Mouse (Mus musculus) intestine, embryonic 14.5 days (tissue): Measurements from ENCODE around the gene Opn4. TPM values are rescaled to one million over a fixed set of nuclear protein-coding genes. Genes with fewer than 3 reads are reported as not detected.

ENCODE experiments used
- ATAC-seq: fragments of 200-750 bp; cut with Nextera tagmentation; replicated peaks from 2 replicates; pipeline ENCODE4 v1.8.0; 2017; ENCODE audit warnings: low read depth, moderate number of reproducible peaks, moderate TSS enrichment, moderate library complexity; ENCODE audit not compliant: low FRiP score, low TSS enrichment
- DNase-seq: peaks from one replicate; pipeline ENCODE4 v3.0.0-alpha.2; 2018; ENCODE audit warnings: low spot score
- H3K27ac ChIP-seq: fragments of 300-500 bp; sonication (generic); 2 replicates; pipeline ENCODE4 v1.5.1; 2014; ENCODE audit warnings: low read depth, mild to moderate bottlenecking, control low read depth
- H3K27me3 ChIP-seq: fragments of 300-500 bp; sonication (generic); replicated peaks from 2 replicates; pipeline ENCODE4 v1.6.1; 2014; ENCODE audit warnings: low read length, control low read depth; ENCODE audit not compliant: control insufficient read depth, insufficient read depth
- H3K36me3 ChIP-seq: fragments of 300-500 bp; sonication (generic); 2 replicates; pipeline ENCODE4 v1.6.1; 2014; ENCODE audit warnings: low read length, control low read depth; ENCODE audit not compliant: control insufficient read depth, insufficient read depth
- H3K4me1 ChIP-seq: fragments of 300-500 bp; sonication (generic); replicated peaks from 2 replicates; pipeline ENCODE4 v1.6.1; 2014; ENCODE audit warnings: low read length, control low read depth, mixed read lengths; ENCODE audit not compliant: control insufficient read depth, insufficient read depth
- H3K4me2 ChIP-seq: fragments of 300-500 bp; sonication (generic); 2 replicates; pipeline ENCODE4 v1.6.1; 2014; ENCODE audit warnings: low read length
- H3K4me3 ChIP-seq: fragments of 300-500 bp; sonication (generic); 2 replicates; pipeline ENCODE4 v1.5.1; 2014; ENCODE audit warnings: low read depth, low read length, control low read depth, mixed read lengths
- H3K9ac ChIP-seq: fragments of 300-500 bp; sonication (generic); 2 replicates; pipeline ENCODE4 v1.6.1; 2014; ENCODE audit warnings: mild to moderate bottlenecking, low read length
- H3K9me3 ChIP-seq: fragments of 300-500 bp; sonication (generic); 2 replicates; pipeline ENCODE4 v1.6.1; 2016; ENCODE audit warnings: low read length, control low read depth; ENCODE audit not compliant: control insufficient read depth
- WGBS: fragments of 180-500 bp; shearing (Covaris S2); extraction: QIAGEN DNeasy Blood & Tissue Kit; methylation state at CpG from one replicate; pipeline ENCODE4 v1.1.7; 2014; 5-methylcytosine and 5-hydroxymethylcytosine counted together
- polyA plus RNA-seq: library from polyadenylated mRNA; unstranded; fragments of >200 nt; fragmentation: Nextera tagmentation; extraction: Ambion mirVana; gene quantifications from 2 replicates; pipeline ENCODE4 v1.2.1, GENCODE M21; 2014

Gene Opn4
- polyA plus RNA-seq: not detected in 2 replicates

GRCm38 (mm10) chr14:34599941-34600340, at the start of gene Opn4:
Gene Opn4 (minus strand): TSS chr14:34600142.
- DNase-seq (no peak), ATAC-seq (no peak)
- no peak within 1 kb of the TSS for H3K9ac ChIP-seq
- H3K4me3 ChIP-seq: no peak within 1 kb of the TSS
- H3K9me3 ChIP-seq: no peaks in the 10 kb centered on the region
- H3K27me3 ChIP-seq: no peaks in the 10 kb centered on the region
- H3K36me3 ChIP-seq: no peaks in the 10 kb centered on the region
- H3K27ac ChIP-seq: no peak within 1 kb of the TSS
- WGBS: 94% methylated on average over 8 of the region's 8 CpGs
- H3K4me1 ChIP-seq: no peaks in the 10 kb centered on the region
- H3K4me2 ChIP-seq: no peak within 1 kb of the TSS

DNA sequence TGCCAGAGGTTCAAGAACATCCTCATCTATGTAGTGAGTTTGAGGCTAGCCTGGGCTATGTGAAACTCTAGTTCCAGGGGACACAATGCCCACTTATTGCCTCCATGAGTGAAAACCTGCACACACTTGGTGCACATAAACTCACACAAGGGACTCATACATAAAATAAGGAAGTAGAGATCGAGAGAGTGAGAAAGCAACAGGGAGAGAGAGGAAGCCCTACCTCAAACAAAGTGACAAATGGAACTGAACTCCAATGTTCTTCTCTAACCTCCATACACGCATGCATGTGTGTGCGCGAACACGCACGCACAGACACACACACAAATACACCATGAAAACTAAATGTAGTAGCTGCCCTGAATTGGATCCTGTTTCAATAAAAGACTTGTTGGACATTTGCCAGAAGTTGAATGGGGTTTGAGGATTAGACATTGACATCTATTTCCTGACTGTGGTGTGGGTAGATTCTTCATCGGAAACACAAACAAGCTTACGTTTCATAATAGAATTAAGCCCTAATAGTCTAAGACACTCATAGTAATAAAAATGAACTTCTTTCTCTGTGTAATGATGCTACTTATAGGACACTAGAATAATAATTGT, 48.0 kb upstream of the Opn4 start:
- Histone ChIP-seq H3K4me2 (no peak overlapping the region), H3K9ac (no peak overlapping the region), H3K9me3 (no peaks in the 10 kb centered on the region), H3K36me3 (no peaks in the 10 kb centered on the region), H3K4me1 (no peaks in the 10 kb centered on the region), H3K27me3 (no peaks in the 10 kb centered on the region), H3K27ac (no peak overlapping the region), H3K4me3 (no peak overlapping the region)
- ATAC-seq: no peak
- WGBS: 83% methylated on average over 8 of the region's 8 CpGs
- DNase-seq: no peak

DNA sequence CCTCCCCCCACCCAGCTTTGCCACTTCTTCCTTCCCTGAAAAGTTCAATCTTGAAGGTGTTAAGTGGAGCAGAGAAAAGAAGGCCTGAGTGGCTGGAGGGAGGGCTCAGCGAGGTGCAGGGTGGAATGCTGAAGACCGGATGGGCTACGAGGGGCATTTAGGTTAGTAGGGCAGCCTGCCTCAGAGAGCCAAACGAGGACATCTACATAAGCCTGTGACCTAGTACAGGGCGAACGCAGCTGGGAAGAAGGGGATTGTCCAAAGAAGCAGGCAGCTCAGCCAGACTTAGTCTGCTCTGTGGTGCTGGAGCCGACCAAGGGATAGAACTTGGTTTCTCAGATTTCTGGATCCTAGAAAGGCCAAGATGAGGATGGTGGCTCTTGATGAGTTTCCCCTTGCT, 44.2 kb upstream of the Opn4 start:
- no peak overlapping the region for H3K4me2 ChIP-seq
- 71% methylated on average over 7 of the region's 7 CpGs for WGBS
- H3K36me3 ChIP-seq: no peaks in the 10 kb centered on the region
- no peak overlapping the region for H3K4me3 ChIP-seq
- ATAC-seq: no peak
- DNase-seq: no peak
- no peaks in the 10 kb centered on the region for H3K27me3 ChIP-seq
- H3K4me1 ChIP-seq: no peaks in the 10 kb centered on the region
- H3K9ac ChIP-seq: no peak overlapping the region
- H3K9me3 ChIP-seq: no peaks in the 10 kb centered on the region
- H3K27ac ChIP-seq: no peak overlapping the region

- WGBS: 79% methylated on average over 6 of the region's 6 CpGs
- H3K9me3 ChIP-seq: no peaks in the 10 kb centered on the region
- H3K4me2 ChIP-seq: no peak overlapping the region
- no peaks in the 10 kb centered on the region for H3K27me3 ChIP-seq
- H3K4me1 ChIP-seq: no peaks in the 10 kb centered on the region
- no peak overlapping the region for H3K27ac ChIP-seq
- ATAC-seq (no peak), DNase-seq (no peak)
- H3K9ac ChIP-seq: no peak overlapping the region
- no peak overlapping the region for H3K4me3 ChIP-seq
- no peaks in the 10 kb centered on the region for H3K36me3 ChIP-seq
Observed at GRCm38 (mm10) chr14:34635721-34636120, 35.8 kb upstream of the Opn4 start.

GRCm38 (mm10) chr14:34635192-34635591, 35.2 kb upstream of the Opn4 start:
- no peaks in the 10 kb centered on the region for H3K36me3 ChIP-seq
- no peak overlapping the region for H3K9ac ChIP-seq
- H3K27ac ChIP-seq: no peak overlapping the region
- no peak for ATAC-seq
- no peaks in the 10 kb centered on the region for H3K4me1 ChIP-seq
- WGBS: 28% methylated on average over 7 of the region's 7 CpGs
- no peaks in the 10 kb centered on the region for H3K27me3 ChIP-seq
- DNase-seq: no peak
- no peaks in the 10 kb centered on the region for H3K9me3 ChIP-seq
- H3K4me2 ChIP-seq: no peak overlapping the region
- no peak overlapping the region for H3K4me3 ChIP-seq

GRCm38 (mm10) chr14:34632722-34633448, 32.9 kb upstream of the Opn4 start:
- WGBS: 67% methylated on average over 10 of the region's 10 CpGs
- H3K36me3 ChIP-seq: no peaks in the 10 kb centered on the region
- no peak for ATAC-seq
- no peaks in the 10 kb centered on the region for H3K9me3 ChIP-seq
- H3K9ac ChIP-seq: no peak overlapping the region
- no peak overlapping the region for H3K27ac ChIP-seq
- no peaks in the 10 kb centered on the region for H3K4me1 ChIP-seq
- H3K4me3 ChIP-seq: no peak overlapping the region
- no peak for DNase-seq
- no peak overlapping the region for H3K4me2 ChIP-seq
- H3K27me3 ChIP-seq: no peaks in the 10 kb centered on the region

DNA sequence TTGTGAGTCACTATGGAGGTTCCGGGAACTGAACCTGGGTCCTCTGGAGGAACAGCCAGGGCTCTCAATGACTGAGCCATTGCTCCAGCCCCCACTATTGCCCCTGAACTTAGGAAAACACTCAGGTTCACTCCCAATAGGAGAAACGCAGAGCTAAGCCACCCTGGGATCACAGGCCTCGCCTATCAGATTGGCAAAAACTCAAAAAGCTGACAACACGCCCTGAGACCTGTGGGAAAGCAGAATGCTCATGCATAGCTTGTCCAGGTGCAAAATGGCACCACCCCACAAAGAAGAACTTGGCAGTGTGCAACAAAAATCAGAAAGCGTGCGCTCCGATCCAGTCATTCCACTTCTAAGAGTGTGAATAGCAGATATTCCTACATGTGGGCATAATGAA, 26.9 kb upstream of the Opn4 start:
- DNase-seq (no peak), ATAC-seq (no peak)
- H3K9me3 ChIP-seq: no peaks in the 10 kb centered on the region
- no peaks in the 10 kb centered on the region for H3K4me1 ChIP-seq
- no peak overlapping the region for H3K9ac ChIP-seq
- H3K4me3 ChIP-seq: no peak overlapping the region
- H3K27ac ChIP-seq: no peak overlapping the region
- no peak overlapping the region for H3K4me2 ChIP-seq
- no peaks in the 10 kb centered on the region for H3K27me3 ChIP-seq
- WGBS: 87% methylated on average over 7 of the region's 7 CpGs
- no peaks in the 10 kb centered on the region for H3K36me3 ChIP-seq

DNA sequence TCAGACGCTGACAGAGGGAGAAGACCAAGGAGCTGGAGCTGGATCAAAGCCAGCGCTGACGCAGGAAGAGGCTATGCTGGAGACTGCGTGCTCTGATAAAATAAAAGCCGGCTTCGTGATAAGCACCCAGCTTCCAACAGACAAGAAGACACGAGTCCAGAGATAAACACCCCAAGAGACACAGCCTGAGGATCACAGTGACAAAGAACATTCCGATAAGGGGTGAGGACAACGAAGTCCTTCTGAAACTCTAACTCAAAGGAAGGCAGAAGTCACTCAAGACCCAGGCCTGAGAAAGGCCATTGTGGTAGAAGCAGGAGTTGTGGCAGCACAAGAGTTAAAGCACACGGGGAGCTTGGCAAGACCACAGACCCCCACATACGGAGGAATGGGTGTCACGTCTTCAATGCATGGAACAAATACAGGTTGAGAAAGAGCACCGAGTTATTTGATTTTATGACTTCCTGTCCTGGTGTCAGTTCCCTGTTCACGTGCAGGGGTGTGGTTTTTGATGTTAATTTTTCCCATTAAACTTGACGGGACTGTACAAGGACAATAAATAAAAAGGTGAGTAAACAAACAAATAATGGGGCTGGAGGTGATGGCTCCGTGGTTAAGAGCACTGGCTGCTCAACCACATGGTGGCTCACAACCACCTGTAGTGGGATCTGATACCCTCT, 23.7 kb upstream of the Opn4 start:
- DNase-seq (no peak), ATAC-seq (no peak)
- Histone ChIP-seq H3K27ac (no peak overlapping the region), H3K27me3 (no peaks in the 10 kb centered on the region), H3K9me3 (no peaks in the 10 kb centered on the region), H3K4me2 (no peak overlapping the region), H3K36me3 (no peaks in the 10 kb centered on the region), H3K4me1 (no peaks in the 10 kb centered on the region), H3K4me3 (no peak overlapping the region), H3K9ac (no peak overlapping the region)
- WGBS: 61% methylated on average over 16 of the region's 16 CpGs
